Mouse (Mus musculus) monocyte, adult 2 months (primary cell): ENCODE measurements around the gene Gtdc1.

Experiments used
- DNase-seq, 2 experiments: peaks; one replicate each; pipeline ENCODE4 v3.0.0; 2022; ENCODE audit warnings: low spot score in 2 of 2, low read depth in 1 of 2

The Gtdc1 gene

DNA sequence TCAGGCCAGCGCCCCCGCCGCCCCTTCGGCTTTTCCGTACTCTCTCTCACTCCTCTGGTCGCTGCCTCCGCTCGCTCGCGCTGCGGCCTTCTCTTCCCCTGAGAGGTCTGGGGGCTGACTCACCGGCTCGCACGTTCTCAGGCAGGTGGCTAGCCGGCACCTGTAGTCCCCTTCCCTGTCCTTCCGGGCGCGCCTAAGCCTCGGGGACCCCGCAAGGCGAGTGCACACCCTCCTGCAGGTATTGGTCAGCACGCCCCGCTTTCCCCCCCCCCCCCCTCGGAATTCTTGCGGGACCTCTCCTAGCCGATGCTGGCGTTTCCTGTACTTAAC is at the start of gene Gtdc1:
TSS of gene Gtdc1 (minus strand) at position 176 of the 330 bp plus-strand sequence.
- no peak for DNase-seq

- no peak for DNase-seq
These were observed 49.6 kb upstream of the Gtdc1 start for GRCm38 (mm10) chr2:44977051-44977450.

- no peak for DNase-seq
These were observed 49.0 kb upstream of the Gtdc1 start for GRCm38 (mm10) chr2:44976484-44976883.

DNA sequence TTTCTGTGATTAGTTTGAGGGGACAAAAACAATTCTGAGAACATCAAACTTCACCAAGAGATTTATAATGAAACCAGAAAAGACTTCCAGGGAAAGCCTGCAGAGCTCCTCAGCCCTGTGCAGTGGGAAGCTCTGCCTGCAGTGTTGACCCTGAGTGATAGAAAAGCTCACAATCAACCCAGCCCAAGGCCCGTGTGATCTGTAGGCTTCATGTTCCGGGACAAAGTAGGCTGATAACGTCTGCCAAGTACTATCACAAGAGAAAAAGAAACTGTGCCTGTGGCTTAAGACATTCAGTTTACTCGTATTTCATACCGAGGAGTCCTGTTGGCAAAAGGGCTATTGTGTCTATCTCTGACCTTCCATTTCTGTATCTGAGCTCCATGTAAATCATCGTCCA is 46.4 kb upstream of the Gtdc1 start:
- DNase-seq: no peak

DNA sequence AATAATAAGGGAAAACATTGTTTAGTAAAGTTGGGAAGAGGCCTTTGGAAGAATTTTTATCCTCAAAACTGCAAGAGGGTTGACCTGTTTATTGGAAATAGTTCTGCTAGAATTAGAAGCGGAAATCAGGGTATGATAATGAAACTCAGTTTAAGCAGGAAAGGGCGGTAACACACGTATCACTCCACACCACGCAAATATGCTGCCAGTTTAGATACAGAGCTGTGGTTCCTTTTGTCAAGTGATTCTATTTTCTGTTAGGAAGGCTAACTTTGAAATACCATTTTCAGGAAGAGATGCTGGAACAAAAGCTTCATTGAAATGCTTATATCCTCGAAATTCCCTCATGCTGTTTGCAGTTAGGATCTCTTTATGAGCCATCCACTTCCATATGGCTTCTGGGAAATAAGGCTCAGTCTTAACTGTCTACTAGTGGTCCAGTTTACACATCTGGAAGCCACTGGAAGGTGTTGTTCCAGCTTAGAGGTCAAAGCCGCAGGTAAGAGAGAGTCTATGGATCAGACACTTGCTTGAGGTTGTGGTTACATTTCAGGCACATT is 42.7 kb upstream of the Gtdc1 start:
- DNase-seq: no peak

- DNase-seq: no peak
These were observed 42.2 kb upstream of the Gtdc1 start for GRCm38 (mm10) chr2:44969640-44970039.

- DNase-seq: no peak
These were observed 41.8 kb upstream of the Gtdc1 start for GRCm38 (mm10) chr2:44969226-44969625.

DNA sequence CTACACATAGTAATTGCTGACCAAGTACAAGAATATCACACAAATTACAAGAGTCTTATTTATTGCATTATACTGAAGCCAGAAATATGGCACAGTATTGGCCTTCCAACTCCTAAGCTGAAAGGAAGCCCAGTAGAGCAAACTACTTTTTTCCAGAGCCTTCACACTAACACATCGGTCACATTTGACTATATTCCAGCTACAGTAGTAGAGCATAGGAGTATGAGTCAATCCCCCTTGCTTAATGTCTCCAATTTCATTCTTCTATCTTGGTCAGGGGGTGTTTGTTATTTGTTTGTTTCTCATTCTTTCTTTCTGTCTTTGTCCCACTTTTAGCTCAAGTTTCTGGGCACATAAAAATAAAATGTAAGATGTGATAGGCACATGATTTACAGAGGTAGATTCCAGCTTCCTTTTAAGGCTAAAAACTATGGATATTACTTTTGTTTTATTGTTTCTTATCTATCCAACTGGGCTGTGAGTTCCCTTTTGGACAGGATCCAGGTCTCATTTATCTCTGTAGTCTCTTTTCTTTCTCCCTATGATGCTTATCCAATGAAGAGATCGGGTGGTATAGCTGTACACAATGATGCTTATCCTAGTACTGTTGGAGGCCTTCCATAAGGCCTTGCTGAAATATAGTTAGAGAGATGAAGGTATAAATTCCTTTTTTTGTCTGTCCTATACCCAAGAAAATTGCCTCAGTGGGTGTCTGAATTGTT is 38.5 kb upstream of the Gtdc1 start:
- no peak for DNase-seq

- DNase-seq: no peak
These were observed 35.2 kb upstream of the Gtdc1 start for GRCm38 (mm10) chr2:44962620-44963019.

GRCm38 (mm10) chr2:44961192-44961591 is 33.7 kb upstream of the Gtdc1 start:
- DNase-seq: no peak

DNA sequence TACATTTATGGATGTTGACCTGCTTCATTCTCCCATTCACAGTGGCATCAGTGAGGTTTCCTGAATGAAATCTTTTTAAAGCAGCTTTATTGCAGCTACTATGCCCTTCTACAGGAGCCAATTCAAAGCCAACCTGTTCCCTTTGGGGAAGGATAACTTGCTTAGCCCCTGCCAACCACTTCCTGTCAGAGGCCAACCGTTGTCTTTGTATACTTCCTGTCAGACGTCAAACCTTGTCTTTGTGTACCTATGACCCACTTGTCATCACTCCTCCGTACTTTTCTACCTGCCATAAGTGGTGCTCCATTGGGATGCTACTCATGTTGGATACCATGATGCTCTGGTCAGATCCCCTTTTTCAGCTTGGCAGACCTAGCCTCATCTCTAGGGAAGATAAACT is 33.1 kb upstream of the Gtdc1 start:
- no peak for DNase-seq

DNA sequence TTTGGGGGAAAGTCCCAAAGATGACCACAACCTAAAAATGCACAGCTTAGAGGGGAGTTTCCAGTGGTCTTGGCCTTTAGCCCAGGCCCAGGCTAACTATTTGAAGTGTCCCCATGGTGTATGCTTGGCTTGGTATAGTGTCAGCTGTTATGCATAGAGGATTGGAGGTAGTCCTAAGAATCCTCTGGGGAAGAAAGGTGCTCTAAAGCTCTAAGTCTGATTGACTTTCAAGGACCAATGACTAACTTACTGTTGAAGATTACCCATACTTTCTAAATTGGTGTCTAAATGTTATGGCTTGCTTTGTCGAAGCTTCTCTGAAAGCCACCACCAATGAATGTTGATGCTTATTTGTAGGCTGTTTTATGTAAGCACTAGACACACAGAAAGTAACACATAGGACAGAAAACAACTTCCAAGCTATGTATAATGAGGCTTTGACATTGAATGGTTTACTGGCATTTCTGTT is 29.9 kb upstream of the Gtdc1 start:
- DNase-seq: no peak

- DNase-seq: no peak
These were observed 28.8 kb upstream of the Gtdc1 start for GRCm38 (mm10) chr2:44956232-44956631.

DNA sequence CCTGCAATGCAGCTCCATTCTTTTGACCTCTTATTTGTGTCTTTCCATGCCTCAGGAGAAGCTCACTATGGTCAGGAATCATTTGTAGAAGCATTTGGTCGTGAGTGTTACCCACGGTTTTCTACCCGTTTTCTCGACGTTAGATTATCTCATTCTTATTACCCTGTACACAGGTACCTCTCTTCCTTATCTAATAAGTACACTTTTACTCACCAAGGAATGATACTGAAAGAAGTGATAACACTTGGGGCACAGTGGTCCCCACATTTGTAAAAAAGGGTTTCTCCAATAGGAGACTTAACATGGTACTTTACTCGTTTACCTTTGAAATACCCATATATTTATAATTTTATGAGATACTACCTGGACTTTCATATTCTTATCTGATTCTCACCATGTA is 28.0 kb upstream of the Gtdc1 start:
- no peak for DNase-seq

DNA sequence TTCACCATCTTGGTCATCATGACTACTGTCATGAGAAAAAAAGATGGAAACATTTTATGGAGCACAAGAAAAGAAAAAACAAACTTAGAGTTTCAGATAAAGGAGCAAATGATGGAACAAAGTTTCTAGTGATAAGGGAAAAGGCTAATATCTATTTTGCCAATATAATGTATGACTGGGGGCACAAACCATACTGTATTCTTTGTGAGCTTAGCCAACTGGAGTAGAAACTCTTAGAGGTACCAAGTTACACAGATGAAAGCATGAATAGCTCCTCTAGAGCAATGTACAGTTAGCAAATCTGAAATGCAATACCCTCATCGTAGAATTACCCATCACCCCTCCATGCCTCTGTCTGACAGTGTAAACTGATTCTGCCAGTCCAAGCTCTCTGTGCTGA is 26.7 kb upstream of the Gtdc1 start:
- DNase-seq: no peak

DNA sequence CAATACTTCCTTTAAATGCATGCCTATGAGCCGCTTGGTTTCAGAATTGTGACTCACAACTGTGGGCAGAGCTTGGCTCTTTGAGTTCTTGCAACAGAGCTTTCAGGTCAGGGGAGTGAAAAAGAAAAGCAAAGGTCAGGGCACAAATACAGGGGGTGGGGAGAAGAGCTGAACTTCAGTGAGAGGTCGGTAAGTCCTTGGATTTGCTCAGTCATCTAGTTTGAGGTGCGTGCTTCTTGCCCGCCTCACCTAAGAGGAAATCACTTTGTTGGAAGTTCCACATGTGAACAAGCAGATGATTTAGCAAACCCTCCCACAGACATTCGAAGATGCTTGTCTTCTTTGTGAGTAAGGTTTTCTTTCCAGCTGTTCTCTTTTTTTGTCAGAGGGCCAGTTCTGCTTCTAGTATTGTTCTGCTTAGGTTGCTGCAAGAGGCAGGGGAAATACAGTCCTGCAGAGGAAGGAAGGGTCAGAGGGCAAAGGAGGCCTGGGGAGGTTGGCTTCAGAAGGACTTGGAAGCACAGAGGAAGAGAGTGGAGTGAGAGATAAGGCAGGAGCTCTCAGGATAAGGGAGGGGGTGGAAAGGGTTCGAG is 25.5 kb upstream of the Gtdc1 start:
- DNase-seq: peak in 1 of 2 experiments; percentile 12

GRCm38 (mm10) chr2:44951651-44952213 is 24.3 kb upstream of the Gtdc1 start:
- DNase-seq: no peak

DNA sequence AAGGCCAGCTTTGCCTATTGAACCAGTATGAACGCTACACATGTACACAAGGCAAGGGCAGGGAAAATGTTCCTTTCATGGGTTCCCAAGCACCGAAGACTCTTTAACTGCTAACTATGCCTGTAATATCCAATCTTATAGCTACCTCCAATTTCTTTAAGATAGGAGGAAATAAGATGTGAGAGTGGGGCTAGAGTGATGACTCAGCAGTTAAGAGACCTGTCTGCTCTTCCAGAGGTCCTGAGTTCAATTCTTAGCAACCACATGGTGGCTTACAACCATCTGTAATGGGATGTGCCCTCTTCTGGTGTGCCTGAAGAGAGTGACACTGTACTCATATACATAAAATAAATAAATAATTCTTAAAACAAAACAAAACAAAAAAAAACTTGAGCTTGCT is 17.2 kb upstream of the Gtdc1 start:
- DNase-seq: no peak

GRCm38 (mm10) chr2:44930951-44931350 is 3.5 kb upstream of the Gtdc1 start:
- no peak for DNase-seq

DNA sequence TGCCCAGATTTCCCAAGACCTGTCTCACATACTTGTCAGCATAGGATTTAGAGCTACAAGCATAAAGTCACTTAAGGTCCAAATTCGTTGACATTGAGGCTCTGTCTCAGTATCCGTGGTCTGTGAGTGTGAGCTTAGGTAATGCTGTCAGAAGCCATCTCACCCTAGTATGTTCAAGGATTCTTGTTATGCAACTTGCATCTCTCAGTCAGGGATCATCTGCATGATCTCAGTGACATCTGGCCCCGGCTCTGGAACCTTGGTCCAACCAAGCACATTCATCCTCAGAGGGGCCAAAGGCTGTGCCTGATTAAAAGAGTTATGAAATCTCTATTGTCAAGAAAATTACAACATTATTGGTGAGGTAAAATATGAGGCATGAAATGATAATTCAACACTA is 1.2 kb upstream of the Gtdc1 start:
- DNase-seq: no peak

DNA sequence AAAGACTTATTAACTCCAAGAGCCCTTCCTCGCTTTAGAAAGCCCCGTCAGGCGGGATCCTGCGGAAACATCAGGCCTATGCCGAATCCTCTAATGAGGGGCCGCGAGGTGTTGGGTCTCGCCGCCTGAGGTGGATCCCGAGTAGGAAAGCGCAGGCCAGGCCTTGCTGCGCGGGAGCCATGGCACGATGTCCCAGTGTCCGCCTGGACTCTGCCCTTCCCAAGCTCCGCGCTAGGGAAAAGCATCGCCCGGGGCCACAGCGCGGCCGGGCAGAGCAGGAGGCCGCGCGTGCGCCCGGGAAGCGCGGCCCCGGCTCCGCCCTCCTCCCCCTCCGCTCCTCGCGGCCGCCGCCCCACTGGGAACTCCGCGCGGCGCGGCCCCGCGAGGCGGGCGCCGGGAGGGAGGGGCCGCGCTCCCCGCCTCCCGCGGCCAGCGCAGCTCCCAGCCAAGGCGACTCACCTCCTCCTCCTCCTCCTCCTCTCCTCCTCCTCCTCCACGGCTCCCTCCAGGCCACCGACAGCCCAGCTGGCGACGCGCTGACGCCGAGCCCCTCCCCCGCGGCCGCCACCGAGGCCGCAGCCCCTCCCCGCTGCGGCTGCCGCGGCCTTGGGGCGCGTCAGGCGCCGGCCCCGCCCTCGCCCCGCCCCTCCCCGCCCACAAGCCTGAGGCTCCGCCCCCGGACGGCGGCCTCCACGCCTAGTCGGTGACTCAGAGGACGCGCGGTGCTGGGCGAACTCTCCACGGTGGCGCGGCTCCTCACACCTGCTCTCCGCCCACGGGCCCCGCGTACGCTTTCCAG is 575 bp downstream of the Gtdc1 start:
- DNase-seq: peak; percentile 58 to 76
